Mouse (Mus musculus) lung, adult 2 months (tissue): Measurements from ENCODE around the gene Dcakd.

Source experiments
- CTCF ChIP-seq: fragments of 200-500 bp; IDR thresholded peaks from 2 replicates; pipeline ENCODE4 v1.5.1; 2011; ENCODE audit warnings: mild to moderate bottlenecking, low read length, control low read depth; ENCODE audit not compliant: insufficient read depth
- POLR2A ChIP-seq: fragments of 200-500 bp; IDR thresholded peaks from 2 replicates; pipeline ENCODE4 v1.6.1; 2011; ENCODE audit warnings: low read depth, mild to moderate bottlenecking, control low read depth, low read length, borderline replicate concordance; ENCODE audit errors: extremely low read depth

DNA sequence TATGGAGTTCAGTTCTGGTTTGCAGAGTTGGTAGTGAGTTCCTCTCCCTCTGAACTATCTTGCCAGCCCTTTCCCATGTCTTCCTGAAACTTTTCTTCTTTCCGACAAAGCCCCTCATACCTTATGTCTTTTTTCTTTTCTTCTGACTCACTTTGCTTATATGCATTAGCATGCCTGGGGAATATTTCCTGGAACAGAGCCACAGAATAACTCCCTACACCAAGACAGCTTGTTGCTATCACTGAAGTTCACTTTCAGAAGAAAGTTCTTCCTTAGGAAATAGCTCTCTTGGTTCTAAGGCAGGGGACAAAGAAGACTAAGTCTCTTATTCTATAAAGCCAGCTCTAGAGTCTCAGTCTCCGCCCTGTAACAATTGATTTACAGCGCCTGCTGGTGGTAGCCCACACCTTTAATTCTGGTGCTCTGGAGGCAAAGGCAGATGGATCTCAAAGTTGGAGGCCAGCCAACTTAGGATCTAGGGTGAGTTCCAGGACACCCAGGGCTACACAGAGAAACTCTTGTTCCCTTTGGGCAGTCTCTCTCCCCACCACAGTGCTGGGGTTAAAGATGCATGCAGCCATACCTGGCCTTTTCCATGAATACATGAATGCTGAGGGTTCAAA, 7.3 kb downstream of the Dcakd start:
- TF ChIP-seq CTCF (no peak), POLR2A (no peak)
